In genomic region chr7:114492540-114492939, GRCm38 (mm10) we compare ENCODE assay signal across 31 mouse cellular contexts.
"Had no signal": no experiment of that assay in that cellular context is flagged by ENCODE, and none has a peak within 500 bp of the region (broad histone marks: within the 10 kb centered on the region; RNA-seq: fewer than 3 reads in every experiment).

No protein-coding gene starts in this region.

- DNase-seq: left cerebral cortex, postnatal 4 days; liver; liver, embryonic 13.5 days; liver, postnatal 0 days; lung, adult 18-20 months; lung, adult 2 months; lung, embryonic 14.5 days; lung, postnatal 10 days; lung, postnatal 14 days; lung, postnatal 36 days; lung, postnatal 4 days; midbrain, embryonic 14.5 days had no signal

- H3K9ac ChIP-seq: limb, embryonic 12.5 days; limb, embryonic 13.5 days; limb, embryonic 15.5 days; liver, embryonic 12.5 days; liver, embryonic 13.5 days; liver, embryonic 14.5 days; liver, embryonic 15.5 days; liver, postnatal 0 days; lung, embryonic 14.5 days; lung, embryonic 15.5 days; midbrain, embryonic 12.5 days; midbrain, embryonic 13.5 days; midbrain, embryonic 15.5 days; neural tube, embryonic 12.5 days had no signal

- H3K27me3 ChIP-seq: limb, embryonic 12.5 days; limb, embryonic 13.5 days; limb, embryonic 15.5 days; liver, embryonic 12.5 days; liver, embryonic 13.5 days; liver, embryonic 15.5 days; lung, embryonic 15.5 days; megakaryocyte, embryonic 14.5 days; midbrain, embryonic 12.5 days; midbrain, embryonic 13.5 days; midbrain, embryonic 15.5 days; neural tube, embryonic 12.5 days had no signal

- H3K27ac ChIP-seq: limb, embryonic 10.5 days; limb, embryonic 12.5 days; limb, embryonic 13.5 days; limb, embryonic 15.5 days; liver, embryonic 12.5 days; liver, embryonic 13.5 days; liver, embryonic 14.5 days; liver, embryonic 15.5 days; lung, embryonic 15.5 days; macrophage; midbrain, embryonic 10.5 days; midbrain, embryonic 12.5 days; midbrain, embryonic 13.5 days; midbrain, embryonic 15.5 days; neural tube, embryonic 12.5 days had no signal

- H3K36me3 ChIP-seq: limb, embryonic 10.5 days; limb, embryonic 12.5 days; limb, embryonic 13.5 days; limb, embryonic 15.5 days; liver, embryonic 12.5 days; liver, embryonic 13.5 days; liver, embryonic 15.5 days; lung, embryonic 15.5 days; midbrain, embryonic 10.5 days; midbrain, embryonic 12.5 days; midbrain, embryonic 13.5 days; midbrain, embryonic 15.5 days; neural tube, embryonic 12.5 days had no signal

- H3K4me1 ChIP-seq: limb, embryonic 10.5 days; limb, embryonic 12.5 days; limb, embryonic 13.5 days; limb, embryonic 15.5 days; lung, embryonic 15.5 days; midbrain, embryonic 10.5 days; midbrain, embryonic 12.5 days; midbrain, embryonic 13.5 days; midbrain, embryonic 15.5 days; neural tube, embryonic 12.5 days had no signal

- H3K4me2 ChIP-seq: limb, embryonic 12.5 days; limb, embryonic 13.5 days; limb, embryonic 15.5 days; liver, embryonic 11.5 days; liver, embryonic 12.5 days; liver, embryonic 13.5 days; liver, embryonic 15.5 days; lung, embryonic 14.5 days; lung, embryonic 15.5 days; midbrain, embryonic 12.5 days; midbrain, embryonic 13.5 days; midbrain, embryonic 15.5 days; neural tube, embryonic 12.5 days had no signal

- H3K4me3 ChIP-seq: limb, embryonic 10.5 days; limb, embryonic 12.5 days; limb, embryonic 13.5 days; limb, embryonic 15.5 days; liver, embryonic 12.5 days; liver, embryonic 13.5 days; liver, embryonic 15.5 days; lung, embryonic 15.5 days; megakaryocyte, embryonic 14.5 days; midbrain, embryonic 10.5 days; midbrain, embryonic 12.5 days; midbrain, embryonic 13.5 days; midbrain, embryonic 15.5 days; myocyte; neural tube, embryonic 12.5 days had no signal

- ATAC-seq: liver, postnatal 0 days; lung, postnatal 0 days; midbrain, embryonic 13.5 days; midbrain, embryonic 15.5 days; midbrain, embryonic 16.5 days had no signal

- H3K9me3 ChIP-seq: limb, embryonic 10.5 days; limb, embryonic 12.5 days; limb, embryonic 13.5 days; limb, embryonic 15.5 days; liver, embryonic 12.5 days; liver, embryonic 13.5 days; liver, embryonic 15.5 days; lung, embryonic 15.5 days; megakaryocyte, embryonic 14.5 days; midbrain, embryonic 10.5 days; midbrain, embryonic 12.5 days; midbrain, embryonic 13.5 days; midbrain, embryonic 15.5 days; neural tube, embryonic 12.5 days had no signal
